Mouse (Mus musculus) heart, postnatal 0 days (tissue): ENCODE data around the gene Rdh16f1.
"Not testable (repeated sequence)": the region's sequence is repeated elsewhere in the genome, so short reads cannot be mapped to it uniquely, and the experiment has no call there.

ENCODE experiments used
- CTCF ChIP-seq: IDR thresholded peaks from 2 replicates; pipeline ENCODE4 v1.5.1; 2016; ENCODE audit warnings: antibody characterized with exemption, control low read depth, low read depth
- EP300 ChIP-seq: IDR thresholded peaks from 2 replicates; pipeline ENCODE4 v1.6.1; 2016; ENCODE audit warnings: antibody characterized with exemption, low read depth

GRCm38 (mm10) chr10:127782321-127782720 is 22.7 kb downstream of the Rdh16f1 start:
- TF ChIP-seq CTCF, EP300: not testable (repeated sequence)
